Mouse (Mus musculus) limb, embryonic 14.5 days (tissue): ENCODE measurements at regions not wholly inside any gene's neighbourhood (a gene's known extent, or its start where the extent isn't known, plus 50 kb on each side); places are given as distances from the start of the nearest gene placed in this dataset.
"Not testable (repeated sequence)": the region's sequence is repeated elsewhere in the genome, so short reads cannot be mapped to it uniquely, and the experiment has no call there.

Experiments used
- ATAC-seq: fragments of 200-750 bp; cut with Nextera tagmentation; 2 replicates; pipeline ENCODE4 v1.8.0; 2017; ENCODE audit warnings: low read depth, moderate number of reproducible peaks, moderate TSS enrichment; ENCODE audit not compliant: low FRiP score
- DNase-seq: peaks from one replicate; pipeline ENCODE4 v3.0.0-alpha.2; 2015; ENCODE audit warnings: low spot score
- H3K27ac ChIP-seq: fragments of 300-500 bp; sonication (generic); replicated peaks from 2 replicates; pipeline ENCODE4 v1.5.1; 2014; ENCODE audit warnings: low read depth, mild to moderate bottlenecking, low read length, moderate library complexity, mixed read lengths
- H3K27me3 ChIP-seq: fragments of 300-500 bp; sonication (generic); 2 replicates; pipeline ENCODE4 v1.6.1; 2014; ENCODE audit warnings: low read length, mixed read lengths; ENCODE audit not compliant: control insufficient read depth, insufficient read depth
- H3K36me3 ChIP-seq: fragments of 300-500 bp; sonication (generic); 2 replicates; pipeline ENCODE4 v1.6.1; 2014; ENCODE audit warnings: mild to moderate bottlenecking, low read length, moderate library complexity, mixed read lengths; ENCODE audit not compliant: control insufficient read depth, insufficient read depth
- H3K4me1 ChIP-seq: fragments of 300-500 bp; sonication (generic); 2 replicates; pipeline ENCODE4 v1.6.1; 2014; ENCODE audit warnings: antibody characterized with exemption, low read length, mixed read lengths; ENCODE audit not compliant: control insufficient read depth, insufficient read depth
- H3K4me2 ChIP-seq: fragments of 300-500 bp; sonication (generic); replicated peaks from 2 replicates; pipeline ENCODE4 v1.6.1; 2014; ENCODE audit warnings: low read depth, mild to moderate bottlenecking, low read length, moderate library complexity; ENCODE audit not compliant: severe bottlenecking
- H3K4me3 ChIP-seq: fragments of 300-500 bp; sonication (generic); replicated peaks from 2 replicates; pipeline ENCODE4 v1.5.1; 2014; ENCODE audit warnings: low read length
- H3K9ac ChIP-seq: fragments of 300-500 bp; sonication (generic); 2 replicates; pipeline ENCODE4 v1.6.1; 2014; ENCODE audit warnings: mild to moderate bottlenecking, low read depth, low read length, moderate library complexity; ENCODE audit not compliant: severe bottlenecking
- H3K9me3 ChIP-seq: fragments of 300-500 bp; sonication (generic); 2 replicates; pipeline ENCODE4 v1.6.1; 2016; ENCODE audit warnings: low read length; ENCODE audit not compliant: control insufficient read depth
- POLR2A ChIP-seq: fragments of 200-500 bp; IDR thresholded peaks from 2 replicates; pipeline ENCODE4 v1.8.0; 2012; ENCODE audit warnings: inconsistent platforms, mild to moderate bottlenecking, moderate library complexity, borderline replicate concordance; ENCODE audit not compliant: insufficient read depth, insufficient read length; ENCODE audit errors: extremely low read depth
- WGBS: fragments of 180-500 bp; shearing (Covaris S2); extraction: QIAGEN DNeasy Blood & Tissue Kit; methylation state at CpG from one replicate; pipeline ENCODE4 v1.1.7; 2014; 5-methylcytosine and 5-hydroxymethylcytosine counted together

DNA sequence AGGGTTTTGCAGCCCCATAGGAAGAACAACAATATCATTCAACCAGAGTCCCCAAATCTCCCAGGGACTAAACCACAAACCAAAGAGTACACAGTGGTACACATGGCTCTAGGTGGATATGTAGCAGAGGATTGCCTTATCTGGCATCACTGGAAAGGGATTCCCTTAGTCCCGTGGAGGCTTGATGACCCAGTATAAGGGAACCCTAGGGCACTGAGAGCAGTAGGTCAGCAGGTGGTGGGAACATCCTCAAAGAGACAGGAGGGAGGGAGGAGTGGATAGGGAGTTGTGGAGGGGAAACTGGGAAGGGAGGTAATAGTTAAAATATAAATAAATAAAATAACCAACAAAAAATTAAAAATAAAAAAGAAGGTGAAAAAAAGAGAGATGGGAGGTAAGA is 1178.7 kb upstream of the Rag2 start:
- no peak for TF ChIP-seq POLR2A
- no peak overlapping the region for H3K4me3 ChIP-seq
- no peaks in the 10 kb centered on the region for H3K4me1 ChIP-seq
- 75% methylated on average over 1 of the region's 1 CpGs for WGBS
- no peak overlapping the region for H3K9ac ChIP-seq
- H3K27me3 ChIP-seq: no peaks in the 10 kb centered on the region
- ATAC-seq (no peak), DNase-seq (no peak)
- no peak overlapping the region for H3K27ac ChIP-seq
- H3K9me3 ChIP-seq: no peaks in the 10 kb centered on the region
- no peak overlapping the region for H3K4me2 ChIP-seq
- H3K36me3 ChIP-seq: no peaks in the 10 kb centered on the region

DNA sequence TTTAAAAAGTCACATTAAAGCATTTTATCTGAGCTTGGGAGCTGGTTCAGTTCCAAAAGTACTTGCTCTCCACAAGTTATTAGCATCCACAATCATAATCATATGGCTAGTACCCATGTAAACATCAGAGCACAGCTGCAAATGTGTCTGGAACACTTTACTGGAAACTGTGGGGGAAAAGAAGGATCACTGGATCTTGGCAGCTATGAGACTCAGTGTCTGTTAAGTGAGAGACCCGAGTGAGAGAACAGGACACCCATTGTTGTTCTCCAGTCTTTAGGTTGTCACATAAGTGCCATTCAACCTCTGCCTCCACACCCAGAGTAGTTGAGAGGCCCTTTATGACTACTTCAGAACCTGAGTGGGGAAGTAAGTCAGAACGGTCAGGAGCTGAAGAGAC is 1178.2 kb upstream of the Rag2 start:
- Histone ChIP-seq H3K4me3 (no peak overlapping the region), H3K9me3 (no peaks in the 10 kb centered on the region), H3K4me2 (no peak overlapping the region), H3K27me3 (no peaks in the 10 kb centered on the region), H3K9ac (no peak overlapping the region), H3K36me3 (no peaks in the 10 kb centered on the region), H3K27ac (no peak overlapping the region), H3K4me1 (no peaks in the 10 kb centered on the region)
- no peak for ATAC-seq
- 72% methylated on average over 2 of the region's 2 CpGs for WGBS
- TF ChIP-seq POLR2A: no peak
- DNase-seq: no peak

DNA sequence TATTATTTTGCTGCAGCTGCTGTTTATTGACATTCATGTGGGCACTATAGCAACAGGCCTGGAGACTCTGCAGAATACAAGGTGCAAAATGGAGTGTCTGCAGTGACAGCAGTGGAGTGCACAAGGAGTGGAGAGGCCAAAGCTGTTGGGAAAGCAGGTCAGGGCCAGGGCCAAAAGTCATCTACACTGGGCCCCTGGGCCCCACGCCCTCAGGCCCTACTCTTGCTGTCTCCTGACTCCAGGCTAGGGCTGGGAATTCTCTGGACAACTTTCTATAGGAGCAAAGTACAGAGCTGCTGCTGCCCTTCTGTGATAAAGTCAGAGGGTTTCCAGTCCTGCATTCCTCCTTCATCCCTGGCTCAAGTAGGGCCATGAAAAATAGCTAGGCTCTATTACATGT is 1164.9 kb upstream of the Rag2 start:
- no CpG with 5 or more reads among the region's 1 CpGs for WGBS
- not testable (repeated sequence) for H3K4me2 ChIP-seq, H3K27me3 ChIP-seq, H3K4me1 ChIP-seq, H3K36me3 ChIP-seq, H3K9ac ChIP-seq, ATAC-seq, H3K27ac ChIP-seq, H3K4me3 ChIP-seq, DNase-seq, H3K9me3 ChIP-seq

DNA sequence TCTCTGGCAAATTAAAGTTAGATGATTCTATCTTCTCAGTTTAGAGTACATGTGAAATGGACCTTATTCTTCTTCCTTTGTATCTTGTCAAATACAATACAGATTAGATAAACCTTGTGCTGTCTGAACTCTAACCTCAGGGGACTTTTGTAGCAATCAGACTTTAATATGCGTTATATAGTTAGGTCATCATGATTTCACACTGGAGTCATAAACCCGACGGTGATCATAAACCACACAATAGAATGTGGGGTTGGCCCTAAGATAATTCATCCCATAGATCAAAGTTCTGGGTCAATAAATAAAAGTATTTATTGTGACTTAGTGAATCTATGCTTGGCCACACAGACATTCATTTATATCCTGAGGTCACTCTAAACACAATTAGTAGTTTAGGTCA is 1138.3 kb upstream of the Rag2 start:
- H3K4me2 ChIP-seq, H3K9me3 ChIP-seq, H3K36me3 ChIP-seq, H3K4me1 ChIP-seq, H3K27ac ChIP-seq, H3K27me3 ChIP-seq, H3K4me3 ChIP-seq, DNase-seq, ATAC-seq, H3K9ac ChIP-seq: not testable (repeated sequence)
- WGBS: no CpG with 5 or more reads among the region's 3 CpGs

DNA sequence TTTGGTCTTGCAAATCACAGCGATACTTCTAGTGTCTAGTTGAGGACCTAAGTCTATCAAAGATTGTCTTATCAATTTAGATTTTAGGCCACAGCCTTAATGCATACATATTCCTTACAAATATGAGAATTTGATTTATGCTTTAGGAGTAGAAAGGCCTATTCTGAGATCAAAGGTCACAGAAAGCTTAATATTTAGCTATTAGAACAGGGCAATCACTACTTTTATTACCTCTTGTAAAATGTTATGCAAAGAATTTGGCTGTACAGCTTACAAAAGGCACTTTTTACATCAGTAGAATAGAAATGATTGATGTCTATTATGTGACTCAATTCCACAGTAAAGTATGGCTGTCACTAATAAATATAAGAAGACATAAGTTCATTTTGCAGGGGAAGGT is 1119.4 kb upstream of the Rag2 start:
- H3K4me2 ChIP-seq, ATAC-seq, H3K4me1 ChIP-seq, H3K27me3 ChIP-seq, H3K9me3 ChIP-seq, H3K4me3 ChIP-seq, DNase-seq, H3K27ac ChIP-seq, H3K36me3 ChIP-seq, H3K9ac ChIP-seq: not testable (repeated sequence)
- WGBS: no CpG with 5 or more reads among the region's 1 CpGs
